Mouse (Mus musculus): ENCODE results near the gene Vmn1r93. TPM values are rescaled to one million over a fixed set of nuclear protein-coding genes. Genes with fewer than 3 reads are reported as not detected.
"Not testable (repeated sequence)": the region's sequence is repeated elsewhere in the genome, so short reads cannot be mapped to it uniquely, and the experiment has no call there.

The Vmn1r93 gene
- polyA plus RNA-seq (2016; fragmentation: Nextera tagmentation; extraction: Ambion mirVana) = not detected in 2 replicates

DNA sequence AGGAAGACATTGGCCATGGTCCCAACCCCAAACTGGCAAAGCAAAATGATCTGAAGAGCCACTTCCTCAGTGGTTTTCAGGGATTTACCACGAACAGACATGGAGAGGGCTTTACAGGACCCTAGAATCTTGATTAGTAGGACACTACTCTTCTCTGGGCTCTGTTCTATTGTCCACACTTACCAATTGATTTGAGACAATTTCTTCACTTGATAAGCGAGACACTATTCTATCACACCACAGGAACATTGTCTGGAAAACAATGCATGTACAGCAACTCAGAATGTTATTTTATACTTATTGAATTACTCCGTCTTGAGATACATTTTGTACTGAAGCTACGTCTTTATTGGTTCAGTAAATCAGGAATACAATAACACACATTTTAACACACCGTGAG lies at the start of gene Vmn1r93:
Vmn1r93 (minus strand) TSS at position 101 of the 400 bp plus-strand sequence.
- not testable (repeated sequence) for H3K4me1 ChIP-seq; H3K9me3 ChIP-seq; H3K27me3 ChIP-seq; H3K27ac ChIP-seq (replicated peaks); H3K36me3 ChIP-seq; H3K4me2 ChIP-seq (replicated peaks); H3K4me3 ChIP-seq; H3K9ac ChIP-seq (replicated peaks); ATAC-seq (ENCODE audit: low FRiP score, low read depth)
- no CpG with 5 or more reads among the region's 5 CpGs for WGBS

DNA sequence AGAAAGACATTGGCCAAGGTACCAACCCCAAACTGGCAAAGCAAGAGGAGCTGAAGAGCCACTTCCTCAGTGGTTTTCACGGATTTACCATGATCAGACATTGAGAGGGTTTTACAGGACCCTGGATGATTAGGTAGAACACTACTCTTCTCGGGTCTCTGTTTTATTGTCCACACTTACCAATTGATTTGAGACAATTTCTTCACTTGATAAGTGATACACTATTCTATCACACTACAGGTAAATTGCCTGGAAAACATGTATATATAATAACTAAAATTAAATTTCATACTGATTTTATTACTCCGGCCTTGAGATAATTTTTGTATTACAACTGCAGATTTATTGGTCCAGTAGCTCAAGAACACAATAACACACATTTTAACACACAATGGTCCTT lies 29.4 kb upstream of the Vmn1r93 start, which contains the start of gene Vmn1r94:
Vmn1r94 (minus strand) TSS at position 101 of the 400 bp plus-strand sequence.
- not testable (repeated sequence) for H3K27me3 ChIP-seq; H3K9me3 ChIP-seq; H3K9ac ChIP-seq (replicated peaks); H3K4me1 ChIP-seq; ATAC-seq (ENCODE audit: low FRiP score, low read depth); H3K36me3 ChIP-seq; H3K27ac ChIP-seq (replicated peaks); H3K4me2 ChIP-seq (replicated peaks); H3K4me3 ChIP-seq
- WGBS = no CpG with 5 or more reads among the region's 3 CpGs

DNA sequence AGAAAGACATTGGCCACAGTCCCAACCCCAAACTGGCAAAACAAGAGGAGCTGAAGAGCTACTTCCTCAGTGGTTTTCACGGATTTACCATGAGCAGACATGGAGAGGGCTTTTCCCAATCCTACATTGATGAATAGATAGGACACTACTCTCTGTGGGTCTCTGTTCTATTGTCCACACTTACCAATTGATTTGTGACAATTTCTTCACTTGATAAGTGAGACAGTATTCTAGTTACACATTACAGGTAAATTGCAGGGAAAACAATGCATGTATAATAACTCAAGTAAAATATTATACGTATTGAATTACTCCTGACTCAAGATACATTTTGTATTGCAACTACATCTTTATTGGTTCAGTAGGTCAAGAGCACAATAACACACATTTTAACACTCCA lies 16.4 kb downstream of the Vmn1r93 start, which contains the start of gene Gm16442:
Gm16442 (minus strand) TSS at position 101 of the 400 bp plus-strand sequence.
- WGBS = no CpG with 5 or more reads among the region's 2 CpGs
- H3K9ac ChIP-seq (replicated peaks); H3K27me3 ChIP-seq; H3K36me3 ChIP-seq; ATAC-seq (ENCODE audit: low FRiP score, low read depth); H3K9me3 ChIP-seq; H3K4me1 ChIP-seq; H3K4me3 ChIP-seq; H3K27ac ChIP-seq (replicated peaks); H3K4me2 ChIP-seq (replicated peaks): not testable (repeated sequence)

DNA sequence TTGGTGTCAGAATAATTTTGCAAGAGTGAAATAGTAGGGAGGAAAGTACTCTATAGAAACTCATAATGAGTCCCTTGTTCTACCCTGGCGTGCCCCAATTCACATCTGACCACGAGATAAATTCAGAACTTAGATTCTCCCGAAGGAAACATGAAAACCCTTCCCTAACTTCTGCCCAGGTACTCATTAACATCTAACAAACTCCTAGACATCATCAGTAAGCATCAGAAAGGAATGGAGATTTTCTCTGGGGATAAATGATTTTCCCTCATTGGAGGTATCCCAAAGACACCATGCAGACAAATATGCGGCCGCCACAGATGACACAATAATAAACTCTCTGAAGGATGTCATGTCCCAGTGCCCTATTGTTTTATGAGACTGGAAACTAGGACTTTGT lies 39.5 kb downstream of the Vmn1r93 start, which contains the start of gene Vmn1r91:
Vmn1r91 (plus strand) TSS at position 301 of the 400 bp plus-strand sequence.
- H3K4me1 ChIP-seq; H3K4me3 ChIP-seq; H3K36me3 ChIP-seq; H3K9me3 ChIP-seq; ATAC-seq (ENCODE audit: low FRiP score, low read depth); H3K9ac ChIP-seq (replicated peaks); H3K4me2 ChIP-seq (replicated peaks); H3K27ac ChIP-seq (replicated peaks); H3K27me3 ChIP-seq: not testable (repeated sequence)
- 80% methylated on average over 5 of the region's 5 CpGs for WGBS

Other genes with a start within 250 kb of the Vmn1r93 start
- 3.4 and 3.7 TPM in 2 replicates for gene Pvr, start 217.9 kb downstream of the Vmn1r93 start, polyA plus RNA-seq (2016; fragmentation: Nextera tagmentation; extraction: Ambion mirVana)
- gene Igsf23, start 188.3 kb downstream of the Vmn1r93 start, polyA plus RNA-seq (2016; fragmentation: Nextera tagmentation; extraction: Ambion mirVana) = not detected in 2 replicates
- not detected in 2 replicates for gene Ceacam20, start 173.7 kb downstream of the Vmn1r93 start, polyA plus RNA-seq (2016; fragmentation: Nextera tagmentation; extraction: Ambion mirVana)
- not detected in 2 replicates for gene Nlrp9b, start 147.6 kb downstream of the Vmn1r93 start, polyA plus RNA-seq (2016; fragmentation: Nextera tagmentation; extraction: Ambion mirVana)
- not detected in 2 replicates for gene Vmn1r91, start 39.4 kb downstream of the Vmn1r93 start, polyA plus RNA-seq (2016; fragmentation: Nextera tagmentation; extraction: Ambion mirVana)
- gene Gm16442, start 16.5 kb downstream of the Vmn1r93 start, polyA plus RNA-seq (2016; fragmentation: Nextera tagmentation; extraction: Ambion mirVana) = not detected in 2 replicates
- not detected in 2 replicates for gene Vmn1r94, start 29.3 kb upstream of the Vmn1r93 start, polyA plus RNA-seq (2016; fragmentation: Nextera tagmentation; extraction: Ambion mirVana)
- gene Vmn1r95, start 54.6 kb upstream of the Vmn1r93 start, polyA plus RNA-seq (2016; fragmentation: Nextera tagmentation; extraction: Ambion mirVana) = not detected in 2 replicates
- not detected in 2 replicates for gene Gm6164, start 66.5 kb upstream of the Vmn1r93 start, polyA plus RNA-seq (2016; fragmentation: Nextera tagmentation; extraction: Ambion mirVana)
- not detected in 2 replicates for gene Gm4498, start 94.7 kb upstream of the Vmn1r93 start, polyA plus RNA-seq (2016; fragmentation: Nextera tagmentation; extraction: Ambion mirVana)
- not detected in 2 replicates for gene Gm5890, start 123.7 kb upstream of the Vmn1r93 start, polyA plus RNA-seq (2016; fragmentation: Nextera tagmentation; extraction: Ambion mirVana)
- not detected in 2 replicates for gene Gm4133, start 195.0 kb upstream of the Vmn1r93 start, polyA plus RNA-seq (2016; fragmentation: Nextera tagmentation; extraction: Ambion mirVana)
- gene Gm5728, start 236.3 kb upstream of the Vmn1r93 start, polyA plus RNA-seq (2016; fragmentation: Nextera tagmentation; extraction: Ambion mirVana) = not detected in 2 replicates

Measured in midbrain, embryonic 12.5 days (tissue).